In genomic region chr16:21642906-21643305, GRCm38 (mm10) we compare ENCODE assay signal across 16 mouse cellular contexts. TPM values are rescaled to one million over a fixed set of nuclear protein-coding genes. Genes with fewer than 3 reads are reported as not detected.
DNase-seq lines count a peak whose midpoint lies in the region; ATAC-seq and TF ChIP-seq lines count a peak whose summit lies in the region.
"Had no signal": no experiment of that assay in that cellular context is flagged by ENCODE, and none has a peak within 500 bp of the region (broad histone marks: within the 10 kb centered on the region; RNA-seq: fewer than 3 reads in every experiment).

No protein-coding gene starts in this region.

- no peaks in the 10 kb centered on the region for H3K79me2 ChIP-seq in macrophage (ENCODE audit: inconsistent target)

- H3K9me3 ChIP-seq in kidney, embryonic 16.5 days (ENCODE audit: low read length), result no peaks in the 10 kb centered on the region
- H3K9me3 ChIP-seq: forebrain, embryonic 12.5 days; neural tube, embryonic 12.5 days had no signal

- no peaks in the 10 kb centered on the region for H3K27me3 ChIP-seq in kidney, adult 2 months (replicated peaks; ENCODE audit: control insufficient read depth, insufficient read depth, low read length)
- no peaks in the 10 kb centered on the region for H3K27me3 ChIP-seq in kidney, embryonic 16.5 days (ENCODE audit: insufficient read depth, low read length)
- H3K27me3 ChIP-seq: forebrain, embryonic 12.5 days; neural tube, embryonic 12.5 days had no signal

- peaks cover 28% of the 10 kb centered on the region for H3K4me1 ChIP-seq in kidney, adult 2 months (ENCODE audit: control insufficient read depth, insufficient read depth, low read length)
- H3K4me1 ChIP-seq in kidney, embryonic 16.5 days (ENCODE audit: insufficient read depth, low read length), result peaks cover 21% of the 10 kb centered on the region

- H3K36me3 ChIP-seq in kidney, adult 2 months (ENCODE audit: control insufficient read depth, insufficient read depth, low read length), result no peaks in the 10 kb centered on the region
- H3K36me3 ChIP-seq in kidney, embryonic 16.5 days (ENCODE audit: insufficient read depth, low read length), result no peaks in the 10 kb centered on the region
- no peaks in the 10 kb centered on the region for H3K36me3 ChIP-seq in macrophage (ENCODE audit: inconsistent target)

- peak; percentile 55 for DNase-seq in gastrocnemius, adult 18-20 months (ENCODE audit: low spot score)
- DNase-seq in gastrocnemius, postnatal 10 days, result no peak
- DNase-seq in kidney, adult 2 months, result peak; percentile 83
- DNase-seq in lung, postnatal 14 days, result peak; percentile 23
- no peak for DNase-seq in lung, postnatal 25 days (ENCODE audit: low spot score)
- no peak for DNase-seq in embryo, embryonic 11 days
- DNase-seq: cerebellum, adult 18-20 months; layer of hippocampus, postnatal 36 days; midbrain, embryonic 14.5 days; right cerebral cortex, adult 18-20 months; thymus, postnatal 14 days had no signal

- ATAC-seq in kidney, embryonic 16.5 days (ENCODE audit: low FRiP score, low TSS enrichment), result no peak

- no peak overlapping the region for H3K9ac ChIP-seq in kidney, embryonic 16.5 days (replicated peaks; ENCODE audit: low read length)
- H3K9ac ChIP-seq: forebrain, embryonic 12.5 days; liver, embryonic 14.5 days; neural tube, embryonic 12.5 days had no signal

- 68% methylated on average over 5 of the region's 5 CpGs for WGBS in kidney, adult 2 months
- WGBS in kidney, embryonic 16.5 days, result 96% methylated on average over 5 of the region's 5 CpGs
- WGBS in macrophage (ENCODE audit: missing documents), result 99% methylated on average over 5 of the region's 5 CpGs

- no peak overlapping the region for H3K4me2 ChIP-seq in kidney, embryonic 16.5 days (replicated peaks; ENCODE audit: low read depth, low read length)
- H3K4me2 ChIP-seq: forebrain, embryonic 12.5 days; neural tube, embryonic 12.5 days had no signal

- H3K4me3 ChIP-seq in kidney, adult 2 months (ENCODE audit: insufficient read depth, low read depth, low read length), result no peak overlapping the region
- H3K4me3 ChIP-seq in kidney, embryonic 16.5 days (ENCODE audit: low read length), result no peak overlapping the region
- H3K4me3 ChIP-seq in macrophage (ENCODE audit: inconsistent target), result no peak overlapping the region
- H3K4me3 ChIP-seq: forebrain, embryonic 12.5 days; neural tube, embryonic 12.5 days had no signal

- TF ChIP-seq CTCF in kidney, adult 2 months (conservative IDR thresholded peaks at IDR 0.05; ENCODE audit: insufficient read depth, insufficient read length, low read depth, low read length), result no peak

- no peak overlapping the region for H3K27ac ChIP-seq in kidney, adult 2 months (ENCODE audit: insufficient read depth, low read depth, low read length)
- no peak overlapping the region for H3K27ac ChIP-seq in kidney, embryonic 16.5 days (ENCODE audit: low read length)
- H3K27ac ChIP-seq in macrophage, result peak overlapping the region; percentile 59
- H3K27ac ChIP-seq: forebrain, embryonic 12.5 days; liver, embryonic 14.5 days; neural tube, embryonic 12.5 days had no signal

- TF ChIP-seq POLR2A in kidney, adult 2 months (IDR thresholded peaks at IDR 0.05; ENCODE audit: low read depth, low read length), result no peak

RNA-seq across cellular contexts. Expression of gene 2510009E07Rik, which starts 51.6 kb away (rescaled TPM):
- 10 to 100 TPM; 26.9 to 29.7 TPM for total RNA-seq in gastrocnemius, adult 18-20 months (2021)
- 10 to 100 TPM; 27.5 to 34.9 TPM for total RNA-seq in gastrocnemius, postnatal 10 days (2021)
- 14.6 and 15.0 TPM in 2 replicates for polyA plus RNA-seq in kidney, adult 2 months (2012; rRNA removed)
- polyA plus RNA-seq in kidney, embryonic 16.5 days (2015; fragmentation: Nextera tagmentation; extraction: Ambion mirVana), result 15.7 and 16.4 TPM in 2 replicates
- total RNA-seq in macrophage (2018; cell fraction: chromatin; rRNA removed), result 10 to 100 TPM in 18 of 26 experiments, 1 to 10 TPM in 8; 6.0 to 76.7 (median 13.7) TPM
- 10 to 100 TPM in 3 of 26 experiments, 1 to 10 TPM in 23; 4.5 to 13.4 (median 6.3) TPM for total RNA-seq in macrophage (2018; cell fraction: cytosol; rRNA removed)
- 10 to 100 TPM in 18 of 26 experiments, 1 to 10 TPM in 8; 6.1 to 29.2 (median 12.8) TPM for total RNA-seq in macrophage (2018; cell fraction: nucleus; rRNA removed)
- polyA plus RNA-seq in macrophage (2018), result 7.2 to 15.7 TPM (median 7.7 TPM) in 3 replicates

Comparison
In these comparisons a context has a peak if more than half of its experiments do, and no peak if none do; other contexts are left out.
1. DNase-seq: peak in gastrocnemius, adult 18-20 months (single experiment), kidney, adult 2 months (single experiment) and lung, postnatal 14 days (single experiment); none in gastrocnemius, postnatal 10 days (single experiment), lung, postnatal 25 days (single experiment) and embryo, embryonic 11 days (single experiment).